Mouse (Mus musculus) myocyte (in vitro differentiated cells): ENCODE measurements around the gene Atf6.

ENCODE experiments used
- MAX ChIP-seq: IDR thresholded peaks from one replicate; pipeline ENCODE4 v1.6.1; 2011; ENCODE audit warnings: low read depth, mild to moderate bottlenecking, control low read depth
- POLR2A ChIP-seq: IDR thresholded peaks from one replicate; pipeline ENCODE4 v1.6.1; 2011; ENCODE audit warnings: low read depth, mild to moderate bottlenecking, control low read depth, moderate library complexity; ENCODE audit not compliant: insufficient read length
- POLR2AphosphoS2 ChIP-seq: IDR thresholded peaks from one replicate; pipeline ENCODE4 v1.6.1; 2011; ENCODE audit warnings: low read depth, control low read depth; ENCODE audit not compliant: insufficient read length
- REST ChIP-seq: IDR thresholded peaks from one replicate; pipeline ENCODE4 v1.6.1; 2011; ENCODE audit warnings: mild to moderate bottlenecking, control low read depth, moderate library complexity; ENCODE audit not compliant: insufficient read depth, insufficient read length
- USF1 ChIP-seq: IDR thresholded peaks from one replicate; pipeline ENCODE4 v1.6.1; 2011; ENCODE audit warnings: low read depth, mild to moderate bottlenecking, control low read depth, moderate library complexity

DNA sequence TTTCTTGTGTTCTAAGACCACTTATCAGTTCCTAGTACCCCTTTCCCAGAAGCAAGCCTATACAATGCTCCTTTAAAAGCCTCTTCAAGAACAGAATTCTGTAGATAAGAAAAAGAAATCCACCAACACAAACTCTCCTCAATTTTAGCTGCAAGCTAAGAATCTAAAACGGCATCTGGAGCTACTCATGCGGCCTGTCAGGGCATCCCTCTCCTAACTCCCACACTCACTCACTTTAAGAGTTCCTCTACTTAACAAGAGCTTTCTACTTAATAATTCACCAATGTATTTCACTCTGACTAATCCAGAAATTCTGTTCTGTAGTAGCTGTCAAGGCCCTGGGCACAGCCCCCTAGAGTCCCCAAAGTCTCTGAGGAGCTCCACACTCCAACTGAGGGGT, 24.1 kb upstream of the Atf6 start:
- TF ChIP-seq POLR2A: no peak
- no peak for TF ChIP-seq REST
- TF ChIP-seq MAX: no peak
- TF ChIP-seq USF1: no peak
- TF ChIP-seq POLR2AphosphoS2: no peak
